Mouse (Mus musculus): ENCODE results near the gene Cd164l2. TPM values are rescaled to one million over a fixed set of nuclear protein-coding genes. Genes with fewer than 3 reads are reported as not detected.

Cd164l2 gene
- polyA plus RNA-seq, 1 experiment from 2014 or later: 11.6 TPM

DNA sequence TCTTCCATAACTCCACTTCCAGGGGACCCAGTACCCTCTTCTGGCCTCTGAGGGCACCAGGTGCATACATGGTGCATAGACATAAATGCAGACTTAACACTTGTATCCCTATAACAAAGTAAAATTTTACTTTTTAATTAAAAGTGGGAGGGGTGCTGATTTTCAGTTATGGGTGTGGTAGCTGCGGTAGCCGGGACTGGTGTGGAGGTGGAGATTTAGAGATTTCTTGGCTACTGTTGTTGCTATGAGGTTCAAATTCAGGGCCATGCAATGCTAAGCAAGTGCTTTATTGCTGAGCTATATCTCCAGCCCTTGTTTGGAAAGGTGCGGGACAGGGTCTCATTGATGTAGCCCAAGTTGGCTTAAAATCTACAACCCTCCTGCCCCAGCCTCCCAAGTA, 6.8 kb downstream of the Cd164l2 start:
- Histone ChIP-seq H3K9me3 (ENCODE audit: control insufficient read depth, low read depth, low read length) (no peaks in the 10 kb centered on the region), H3K4me1 (ENCODE audit: control insufficient read depth, insufficient read depth, low read length) (peaks cover 5% of the 10 kb centered on the region; the same call in 1 of the 2 replicates), H3K4me3 (ENCODE audit: low read depth, low read length) (no peak overlapping the region), H3K36me3 (ENCODE audit: control insufficient read depth, insufficient read depth, low read length) (no peaks in the 10 kb centered on the region), H3K9ac (replicated peaks; ENCODE audit: low read depth, low read length) (no peak overlapping the region), H3K4me2 (replicated peaks; ENCODE audit: low read depth, low read length) (no peak overlapping the region), H3K27ac (ENCODE audit: low read length) (no peak overlapping the region), H3K27me3 (ENCODE audit: control insufficient read depth, insufficient read depth, low read length) (no peaks in the 10 kb centered on the region)
- 89% methylated on average over 3 of the region's 3 CpGs for WGBS
- ATAC-seq (ENCODE audit: insufficient number of reproducible peaks, insufficient read depth, low FRiP score, low read depth): no peak

DNA sequence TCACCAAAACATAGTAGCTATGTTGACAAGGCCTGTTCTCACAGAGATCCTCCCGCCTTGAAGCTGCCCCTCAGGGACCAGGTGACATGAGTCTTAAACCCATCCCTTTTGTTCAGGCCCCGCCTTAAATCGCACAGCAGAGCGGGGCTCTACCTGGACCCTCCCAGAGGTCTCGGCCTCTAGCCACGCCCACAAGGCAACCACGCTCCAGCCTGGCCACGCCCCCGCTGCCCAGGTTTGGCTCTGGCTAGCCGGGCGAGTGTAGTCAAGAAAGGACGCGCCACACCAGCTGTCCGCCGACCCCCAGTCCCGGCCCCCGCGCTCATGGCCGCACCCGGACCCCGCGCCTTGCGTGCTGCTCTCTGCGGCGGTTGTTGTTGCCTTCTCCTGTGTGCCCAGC, 8.7 kb downstream of the Cd164l2 start:
- Histone ChIP-seq H3K9ac (replicated peaks; ENCODE audit: low read depth, low read length) (no peak overlapping the region), H3K9me3 (ENCODE audit: control insufficient read depth, low read depth, low read length) (no peaks in the 10 kb centered on the region)
- ATAC-seq (ENCODE audit: insufficient number of reproducible peaks, insufficient read depth, low FRiP score, low read depth): peak; percentile 50

DNA sequence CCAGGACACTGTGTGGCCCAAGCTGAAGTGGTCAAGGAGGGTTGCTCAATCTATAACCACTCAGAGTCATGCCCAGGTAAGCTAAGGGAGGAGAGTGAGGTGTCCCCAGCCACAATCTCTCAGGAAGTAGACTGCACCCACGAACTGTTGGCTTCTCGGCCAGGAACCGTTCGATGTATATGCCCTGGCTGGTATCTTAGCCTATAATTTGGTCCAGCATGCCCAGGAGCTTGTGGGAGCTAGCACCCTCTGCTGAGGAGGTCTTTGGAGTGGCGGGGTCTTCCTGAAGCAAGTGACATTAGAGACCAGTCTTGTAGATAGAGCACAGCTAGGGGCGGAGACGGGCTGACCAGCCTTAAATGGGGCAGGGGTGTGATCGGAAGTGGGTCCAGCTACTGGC, 9.8 kb downstream of the Cd164l2 start:
- Histone ChIP-seq H3K27me3 (ENCODE audit: control insufficient read depth, insufficient read depth, low read length) (no peaks in the 10 kb centered on the region), H3K9ac (replicated peaks; ENCODE audit: low read depth, low read length) (no peak overlapping the region), H3K36me3 (ENCODE audit: control insufficient read depth, insufficient read depth, low read length) (no peaks in the 10 kb centered on the region), H3K4me1 (ENCODE audit: control insufficient read depth, insufficient read depth, low read length) (peaks cover 5% of the 10 kb centered on the region; the same call in 1 of the 2 replicates), H3K4me2 (replicated peaks; ENCODE audit: low read depth, low read length) (no peak overlapping the region), H3K4me3 (ENCODE audit: low read depth, low read length) (no peak overlapping the region), H3K9me3 (ENCODE audit: control insufficient read depth, low read depth, low read length) (no peaks in the 10 kb centered on the region), H3K27ac (ENCODE audit: low read length) (no peak overlapping the region)
- ATAC-seq (ENCODE audit: insufficient number of reproducible peaks, insufficient read depth, low FRiP score, low read depth): no peak
- 86% methylated on average over 8 of the region's 8 CpGs for WGBS

More for the DNA sequence above, 8.7 kb downstream of the Cd164l2 start:
- H3K4me3 ChIP-seq (ENCODE audit: low read depth, low read length): peak overlapping the region; percentile 31
- H3K4me2 ChIP-seq (replicated peaks; ENCODE audit: low read depth, low read length): peak overlapping the region; percentile 59
- H3K27me3 ChIP-seq (ENCODE audit: control insufficient read depth, insufficient read depth, low read length): no peaks in the 10 kb centered on the region
- 0 out of 2 replicates have a peak overlapping the region, but pooled peaks have one; percentile 27 for H3K27ac ChIP-seq (ENCODE audit: low read length)
- peaks cover 5% of the 10 kb centered on the region; the same call in 1 of the 2 replicates for H3K4me1 ChIP-seq (ENCODE audit: control insufficient read depth, insufficient read depth, low read length)
- H3K36me3 ChIP-seq (ENCODE audit: control insufficient read depth, insufficient read depth, low read length): no peaks in the 10 kb centered on the region
- WGBS: 2% methylated on average over 25 of the region's 25 CpGs

DNA sequence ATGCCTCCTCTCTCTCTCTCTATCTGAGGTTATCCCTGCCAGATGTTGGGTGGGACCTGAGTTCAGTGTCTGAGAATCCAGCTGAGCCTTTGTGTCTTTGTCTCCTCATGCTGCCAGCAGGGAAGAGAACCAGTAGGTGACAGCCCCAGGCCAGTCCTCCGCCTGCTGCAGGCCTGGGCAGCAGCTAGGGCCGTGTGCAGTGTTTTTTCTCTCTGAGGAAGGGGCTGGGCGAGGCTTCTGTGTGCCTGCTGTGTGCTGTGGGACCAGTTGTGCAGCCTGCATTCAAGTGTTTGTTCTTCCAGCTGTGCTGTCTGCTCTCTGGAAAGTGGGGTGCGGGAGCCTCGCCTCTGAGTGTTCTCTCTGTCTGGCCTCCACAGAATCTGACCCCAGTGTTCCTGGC, 11.9 kb downstream of the Cd164l2 start:
- no peak overlapping the region for H3K4me2 ChIP-seq (replicated peaks; ENCODE audit: low read depth, low read length)
- H3K9ac ChIP-seq (replicated peaks; ENCODE audit: low read depth, low read length): no peak overlapping the region
- peak overlapping the region; percentile 44 for H3K27ac ChIP-seq (ENCODE audit: low read length)
- peaks cover 5% of the 10 kb centered on the region; the same call in 1 of the 2 replicates for H3K4me1 ChIP-seq (ENCODE audit: control insufficient read depth, insufficient read depth, low read length)
- H3K9me3 ChIP-seq (ENCODE audit: control insufficient read depth, low read depth, low read length): no peaks in the 10 kb centered on the region
- ATAC-seq (ENCODE audit: insufficient number of reproducible peaks, insufficient read depth, low FRiP score, low read depth): peak; percentile 47; the same call in 1 of the 2 replicates
- 54% methylated on average over 5 of the region's 5 CpGs for WGBS
- no peaks in the 10 kb centered on the region for H3K27me3 ChIP-seq (ENCODE audit: control insufficient read depth, insufficient read depth, low read length)
- no peak overlapping the region for H3K4me3 ChIP-seq (ENCODE audit: low read depth, low read length)
- H3K36me3 ChIP-seq (ENCODE audit: control insufficient read depth, insufficient read depth, low read length): no peaks in the 10 kb centered on the region

DNA sequence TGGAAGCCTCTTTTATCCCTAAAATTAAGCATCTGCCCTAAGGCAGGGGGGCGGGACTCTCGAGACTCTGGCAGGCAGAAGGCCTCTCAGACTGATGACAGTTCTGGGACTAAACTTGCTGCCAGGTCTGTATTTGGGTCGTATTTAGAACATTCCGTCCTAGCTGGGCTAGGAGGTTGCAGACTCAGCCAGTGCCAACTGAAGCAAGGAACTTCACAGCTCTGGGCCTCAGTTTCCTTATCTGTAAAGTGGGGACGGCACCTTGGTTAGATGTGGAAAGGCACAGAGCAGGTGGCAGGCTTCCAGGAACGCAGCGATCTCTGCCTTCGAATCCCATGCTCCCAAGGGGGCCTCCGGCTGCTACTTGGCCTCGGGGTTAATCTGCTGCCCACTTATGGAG, 14.1 kb downstream of the Cd164l2 start:
- WGBS: 78% methylated on average over 10 of the region's 10 CpGs
- no peak for ATAC-seq (ENCODE audit: insufficient number of reproducible peaks, insufficient read depth, low FRiP score, low read depth)

DNA sequence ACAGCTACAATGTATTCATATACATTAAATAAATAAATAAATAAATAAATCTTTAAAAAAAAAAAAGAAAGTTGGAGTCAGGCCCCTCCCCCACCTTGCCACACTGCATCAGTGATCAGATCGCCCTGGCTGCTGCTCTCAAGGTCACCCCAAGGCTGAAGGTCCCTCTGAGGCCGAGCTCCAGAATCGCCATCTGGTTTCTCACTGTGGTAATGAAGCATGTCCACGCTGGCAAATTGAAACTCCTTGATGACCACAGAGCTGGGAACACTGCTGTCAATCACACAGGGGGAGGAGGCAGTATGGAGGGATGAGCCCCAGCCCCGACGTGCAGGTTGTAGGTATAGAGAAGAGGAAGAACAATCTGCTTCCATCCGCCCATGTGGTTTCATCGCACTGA, 15.7 kb downstream of the Cd164l2 start:
- ATAC-seq (ENCODE audit: insufficient number of reproducible peaks, insufficient read depth, low FRiP score, low read depth): no peak
- WGBS: 74% methylated on average over 8 of the region's 8 CpGs

More for the DNA sequence above, 14.1 kb downstream of the Cd164l2 start:
- H3K36me3 ChIP-seq (ENCODE audit: control insufficient read depth, insufficient read depth, low read length): no peaks in the 10 kb centered on the region
- no peak overlapping the region for H3K27ac ChIP-seq (ENCODE audit: low read length)
- H3K4me2 ChIP-seq (replicated peaks; ENCODE audit: low read depth, low read length): no peak overlapping the region
- H3K9me3 ChIP-seq (ENCODE audit: control insufficient read depth, low read depth, low read length): no peaks in the 10 kb centered on the region
- H3K9ac ChIP-seq (replicated peaks; ENCODE audit: low read depth, low read length): no peak overlapping the region
- no peaks in the 10 kb centered on the region for H3K27me3 ChIP-seq (ENCODE audit: control insufficient read depth, insufficient read depth, low read length)
- no peak overlapping the region for H3K4me3 ChIP-seq (ENCODE audit: low read depth, low read length)
- H3K4me1 ChIP-seq (ENCODE audit: control insufficient read depth, insufficient read depth, low read length): no peaks in the 10 kb centered on the region; the same call in 1 of the 2 replicates

DNA sequence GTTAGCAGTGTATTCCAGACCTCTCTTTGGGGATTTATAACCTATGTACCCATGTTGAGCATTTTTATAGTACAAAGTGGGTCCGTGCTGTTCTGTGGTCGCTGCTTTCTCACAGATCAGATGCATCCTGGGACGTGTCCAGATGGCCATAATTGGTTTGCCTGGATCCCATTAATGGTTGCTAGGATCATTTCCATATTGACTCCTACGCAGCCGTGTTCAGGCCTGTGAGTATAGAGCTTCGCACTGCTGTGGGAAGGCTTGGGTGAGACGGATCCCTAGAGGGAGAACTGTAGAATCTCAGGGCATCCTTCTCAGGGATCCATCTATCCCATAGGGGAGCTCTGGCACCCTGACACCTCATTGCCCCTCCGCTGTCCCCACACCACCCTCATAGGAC, 17.7 kb downstream of the Cd164l2 start:
- no peak overlapping the region for H3K4me2 ChIP-seq (replicated peaks; ENCODE audit: low read depth, low read length)
- ATAC-seq (ENCODE audit: insufficient number of reproducible peaks, insufficient read depth, low FRiP score, low read depth): no peak
- no peaks in the 10 kb centered on the region for H3K27me3 ChIP-seq (ENCODE audit: control insufficient read depth, insufficient read depth, low read length)
- no peak overlapping the region for H3K4me3 ChIP-seq (ENCODE audit: low read depth, low read length)
- H3K27ac ChIP-seq (ENCODE audit: low read length): no peak overlapping the region
- no peaks in the 10 kb centered on the region for H3K36me3 ChIP-seq (ENCODE audit: control insufficient read depth, insufficient read depth, low read length)
- H3K9ac ChIP-seq (replicated peaks; ENCODE audit: low read depth, low read length): no peak overlapping the region
- H3K4me1 ChIP-seq (ENCODE audit: control insufficient read depth, insufficient read depth, low read length): no peaks in the 10 kb centered on the region
- H3K9me3 ChIP-seq (ENCODE audit: control insufficient read depth, low read depth, low read length): no peaks in the 10 kb centered on the region
- 81% methylated on average over 8 of the region's 8 CpGs for WGBS

More for the DNA sequence above, 15.7 kb downstream of the Cd164l2 start:
- Histone ChIP-seq H3K9me3 (ENCODE audit: control insufficient read depth, low read depth, low read length) (no peaks in the 10 kb centered on the region), H3K27ac (ENCODE audit: low read length) (no peak overlapping the region), H3K4me3 (ENCODE audit: low read depth, low read length) (no peak overlapping the region), H3K4me1 (ENCODE audit: control insufficient read depth, insufficient read depth, low read length) (no peaks in the 10 kb centered on the region; the same call in 1 of the 2 replicates), H3K9ac (replicated peaks; ENCODE audit: low read depth, low read length) (no peak overlapping the region), H3K36me3 (ENCODE audit: control insufficient read depth, insufficient read depth, low read length) (no peaks in the 10 kb centered on the region), H3K27me3 (ENCODE audit: control insufficient read depth, insufficient read depth, low read length) (no peaks in the 10 kb centered on the region), H3K4me2 (replicated peaks; ENCODE audit: low read depth, low read length) (no peak overlapping the region)

DNA sequence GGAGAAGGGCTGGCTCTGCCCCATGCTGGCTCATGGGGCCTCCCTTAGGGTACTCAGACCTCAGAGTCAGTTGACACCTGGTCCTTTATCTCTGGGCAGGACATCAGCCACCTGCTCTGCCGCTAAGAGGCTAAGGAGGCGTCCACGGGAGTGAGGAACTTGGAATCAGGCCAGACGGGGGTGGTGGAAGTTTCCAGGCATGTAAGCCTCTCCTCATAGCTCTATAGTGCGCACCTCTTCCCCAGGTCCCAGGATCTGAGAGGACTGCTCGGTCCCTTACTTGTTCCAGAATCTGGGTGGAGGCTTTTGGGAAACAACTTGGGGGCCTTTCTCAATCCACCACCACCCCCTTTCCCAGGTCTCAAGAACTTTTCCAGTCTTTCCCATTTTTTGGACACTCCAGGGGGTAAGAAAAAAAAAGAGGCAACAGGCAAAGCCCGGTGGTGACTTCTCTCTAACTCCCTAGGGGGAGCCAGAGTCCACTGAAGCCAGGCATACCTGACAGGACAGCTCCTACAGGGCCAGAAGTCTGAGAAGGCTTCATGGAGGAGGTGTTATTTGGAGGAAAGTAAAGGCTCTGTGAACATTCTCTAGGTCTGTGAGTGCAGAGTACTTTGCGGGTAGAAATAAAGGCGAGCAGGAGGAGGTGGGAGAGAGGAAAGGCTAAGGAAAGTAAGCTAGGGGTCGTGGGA, 21.5 kb downstream of the Cd164l2 start:
- Histone ChIP-seq H3K4me2 (replicated peaks; ENCODE audit: low read depth, low read length) (no peak overlapping the region), H3K4me3 (ENCODE audit: low read depth, low read length) (no peak overlapping the region), H3K27me3 (ENCODE audit: control insufficient read depth, insufficient read depth, low read length) (no peaks in the 10 kb centered on the region), H3K9ac (replicated peaks; ENCODE audit: low read depth, low read length) (no peak overlapping the region), H3K4me1 (ENCODE audit: control insufficient read depth, insufficient read depth, low read length) (no peaks in the 10 kb centered on the region), H3K27ac (ENCODE audit: low read length) (no peak overlapping the region), H3K9me3 (ENCODE audit: control insufficient read depth, low read depth, low read length) (no peaks in the 10 kb centered on the region), H3K36me3 (ENCODE audit: control insufficient read depth, insufficient read depth, low read length) (no peaks in the 10 kb centered on the region)
- ATAC-seq (ENCODE audit: insufficient number of reproducible peaks, insufficient read depth, low FRiP score, low read depth): no peak
- WGBS: 28% methylated on average over 10 of the region's 10 CpGs

DNA sequence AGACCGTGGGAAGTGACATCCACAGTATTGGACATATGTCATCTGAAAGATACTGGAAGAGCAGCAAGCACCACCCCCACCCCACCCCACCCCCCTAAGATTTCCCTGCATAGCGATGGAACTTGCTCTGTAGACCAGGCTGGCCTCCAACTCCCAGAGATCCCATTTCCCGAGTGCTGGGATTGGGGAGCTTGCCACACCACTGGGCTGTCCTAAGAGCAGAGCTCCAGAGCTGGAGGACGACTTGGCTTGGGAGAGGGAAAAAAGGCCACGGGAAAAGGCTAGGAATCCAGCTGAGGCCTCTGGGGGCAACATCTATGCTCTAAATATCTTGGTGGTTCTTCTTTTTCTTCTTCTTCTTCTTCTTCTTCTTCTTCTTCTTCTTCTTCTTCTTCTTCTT, 22.8 kb downstream of the Cd164l2 start:
- no peak for ATAC-seq (ENCODE audit: insufficient number of reproducible peaks, insufficient read depth, low FRiP score, low read depth)
- no peaks in the 10 kb centered on the region for H3K36me3 ChIP-seq (ENCODE audit: control insufficient read depth, insufficient read depth, low read length)
- WGBS: 44% methylated on average over 5 of the region's 5 CpGs
- H3K27me3 ChIP-seq (ENCODE audit: control insufficient read depth, insufficient read depth, low read length): no peaks in the 10 kb centered on the region
- H3K9me3 ChIP-seq (ENCODE audit: control insufficient read depth, low read depth, low read length): no peaks in the 10 kb centered on the region
- no peak overlapping the region for H3K9ac ChIP-seq (replicated peaks; ENCODE audit: low read depth, low read length)
- no peaks in the 10 kb centered on the region for H3K4me1 ChIP-seq (ENCODE audit: control insufficient read depth, insufficient read depth, low read length)
- H3K4me3 ChIP-seq (ENCODE audit: low read depth, low read length): no peak overlapping the region
- no peak overlapping the region for H3K27ac ChIP-seq (ENCODE audit: low read length)
- no peak overlapping the region for H3K4me2 ChIP-seq (replicated peaks; ENCODE audit: low read depth, low read length)

All from stomach, embryonic 14.5 days (tissue).